Mouse (Mus musculus) forebrain, postnatal 0 days (tissue): Measurements from ENCODE around the gene Trim80. TPM values are rescaled to one million over a fixed set of nuclear protein-coding genes. Genes with fewer than 3 reads are reported as not detected.
A peak's percentile ranks its signal among the peaks of the same experiment; 100 is the strongest.

Source experiments
- ATAC-seq: fragments of 200-750 bp; cut with Nextera tagmentation; 2 replicates; pipeline ENCODE4 v1.8.0; 2017; ENCODE audit warnings: mild to moderate bottlenecking, moderate library complexity
- DNase-seq: peaks from one replicate; pipeline ENCODE4 v3.0.0-alpha.2; 2015
- H3K27ac ChIP-seq: fragments of 300-500 bp; sonication (generic); 2 replicates; pipeline ENCODE4 v1.5.1; 2014; ENCODE audit warnings: low read depth, mild to moderate bottlenecking, antibody characterized with exemption, low read length, moderate library complexity, mixed read lengths
- H3K27me3 ChIP-seq: fragments of 300-500 bp; sonication (generic); 2 replicates; pipeline ENCODE4 v1.6.1; 2014; ENCODE audit warnings: mild to moderate bottlenecking, low read length, mixed read lengths; ENCODE audit not compliant: insufficient read depth
- H3K36me3 ChIP-seq: fragments of 300-500 bp; sonication (generic); 2 replicates; pipeline ENCODE4 v1.6.1; 2014; ENCODE audit warnings: mild to moderate bottlenecking, moderate library complexity; ENCODE audit not compliant: insufficient read depth
- H3K4me1 ChIP-seq: fragments of 300-500 bp; sonication (generic); 2 replicates; pipeline ENCODE4 v1.6.1; 2014; ENCODE audit warnings: antibody characterized with exemption; ENCODE audit not compliant: insufficient read depth
- H3K4me2 ChIP-seq: fragments of 300-500 bp; sonication (generic); 2 replicates; pipeline ENCODE4 v1.6.1; 2014; ENCODE audit warnings: low read depth, mild to moderate bottlenecking, moderate library complexity
- H3K4me3 ChIP-seq: fragments of 300-500 bp; sonication (generic); 2 replicates; pipeline ENCODE4 v1.5.1; 2014; ENCODE audit warnings: low read depth, low read length, mixed read lengths
- H3K9ac ChIP-seq: fragments of 300-500 bp; sonication (generic); 2 replicates; pipeline ENCODE4 v1.6.1; 2014; ENCODE audit warnings: mild to moderate bottlenecking
- H3K9me3 ChIP-seq: fragments of 300-500 bp; sonication (generic); 2 replicates; pipeline ENCODE4 v1.6.1; 2016; ENCODE audit warnings: low read length
- CTCF ChIP-seq: sonication (generic); IDR thresholded peaks from 2 replicates; pipeline ENCODE4 v1.5.1; 2016; ENCODE audit warnings: antibody characterized with exemption, control low read depth, low read depth
- WGBS: fragments of 180-500 bp; shearing (Covaris S2); extraction: QIAGEN DNeasy Blood & Tissue Kit; methylation state at CpG from one replicate; pipeline ENCODE4 v1.1.7; 2014; 5-methylcytosine and 5-hydroxymethylcytosine counted together
- polyA plus RNA-seq: library from polyadenylated mRNA; unstranded; fragments of >200 nt; fragmentation: Nextera tagmentation; extraction: Ambion mirVana; gene quantifications from 2 replicates; pipeline ENCODE4 v1.2.1, GENCODE M21; 2015
- total RNA-seq: library from RNA; depleted of rRNA; stranded (reverse); fragments of >200 nt; gene quantifications from 2 replicates; pipeline ENCODE4 v1.2.3, GENCODE M21; 2014

Trim80 gene
- total and polyA plus RNA-seq, 2 experiments from 2014 or later, result not detected

DNA sequence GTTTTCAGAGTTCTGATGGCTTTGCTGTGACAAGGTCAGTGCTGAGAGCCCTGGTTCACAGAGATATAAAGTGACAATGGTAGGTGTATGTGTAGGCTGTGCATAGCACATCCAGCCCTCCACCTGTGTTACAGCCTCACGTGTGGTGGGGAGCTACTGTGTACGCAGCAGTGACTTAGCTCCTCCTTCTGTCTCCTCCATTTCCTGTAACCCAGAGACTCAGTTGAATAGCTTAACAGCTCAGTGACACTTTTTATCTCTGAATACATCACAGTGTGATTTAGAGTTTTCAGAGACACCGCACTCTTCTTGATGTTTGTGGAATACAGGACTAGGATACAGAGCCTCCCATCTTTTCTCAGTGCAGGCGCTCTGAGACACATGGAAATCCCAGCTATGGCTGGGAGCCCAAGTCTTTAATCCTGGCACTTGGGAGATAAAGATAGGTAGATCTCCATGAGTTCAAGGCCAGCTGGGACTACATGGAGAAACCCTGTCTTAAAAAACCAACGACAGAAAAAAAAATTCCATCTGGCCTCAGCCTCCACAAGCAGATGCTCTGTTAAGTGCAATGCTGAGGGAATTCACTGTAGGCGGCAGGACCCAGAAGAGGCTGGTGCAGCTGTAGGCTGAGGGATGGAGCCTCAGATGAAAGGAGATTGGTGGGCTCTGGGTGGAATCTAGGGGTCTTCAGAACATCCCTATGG lies 41.4 kb downstream of the Trim80 start:
- Histone ChIP-seq H3K27ac (no peak overlapping the region), H3K9me3 (no peaks in the 10 kb centered on the region), H3K4me3 (no peak overlapping the region), H3K4me2 (no peak overlapping the region), H3K36me3 (no peaks in the 10 kb centered on the region), H3K27me3 (no peaks in the 10 kb centered on the region), H3K4me1 (0 out of 2 replicates have a peak, but pooled peaks cover 7% of the 10 kb centered on the region), H3K9ac (no peak overlapping the region)
- ATAC-seq, result no peak
- TF ChIP-seq CTCF, result no peak
- DNase-seq, result no peak
- WGBS, result 77% methylated on average over 6 of the region's 6 CpGs

GRCm38 (mm10) chr11:115483278-115483677 lies 42.9 kb downstream of the Trim80 start:
- no peak overlapping the region for H3K4me2 ChIP-seq
- H3K4me3 ChIP-seq, result no peak overlapping the region
- H3K9ac ChIP-seq, result no peak overlapping the region
- no peak for DNase-seq
- TF ChIP-seq CTCF, result no peak
- H3K27me3 ChIP-seq, result no peaks in the 10 kb centered on the region
- ATAC-seq, result no peak
- WGBS, result 62% methylated on average over 11 of the region's 11 CpGs
- no peaks in the 10 kb centered on the region for H3K4me1 ChIP-seq
- H3K36me3 ChIP-seq, result 0 out of 2 replicates have a peak, but pooled peaks cover under 1% of the 10 kb centered on the region
- H3K9me3 ChIP-seq, result no peaks in the 10 kb centered on the region
- no peak overlapping the region for H3K27ac ChIP-seq

DNA sequence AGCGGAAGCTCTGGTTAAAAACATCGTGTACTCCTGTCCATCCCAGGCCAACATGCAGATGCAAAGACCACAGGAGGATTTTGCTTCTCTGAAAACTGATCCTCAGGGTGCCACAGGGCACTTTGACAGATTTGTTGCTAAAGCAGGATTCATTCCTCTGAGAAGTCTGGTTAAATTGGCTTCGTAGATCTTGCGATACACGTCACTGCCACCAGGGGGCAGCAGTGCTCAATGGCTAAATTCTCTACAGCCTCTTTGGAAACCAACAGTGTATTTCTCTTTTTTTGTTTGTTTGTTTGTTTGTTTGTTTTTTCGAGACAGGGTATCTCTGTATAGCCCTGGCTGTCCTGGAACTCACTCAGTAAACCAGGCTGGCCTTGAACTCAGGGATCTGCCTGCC lies 43.4 kb downstream of the Trim80 start:
- Histone ChIP-seq H3K27ac (no peak overlapping the region), H3K4me1 (no peaks in the 10 kb centered on the region), H3K36me3 (peaks cover 4% of the 10 kb centered on the region; the same call in 1 of the 2 replicates), H3K4me2 (no peak overlapping the region), H3K9ac (no peak overlapping the region), H3K27me3 (no peaks in the 10 kb centered on the region), H3K9me3 (no peaks in the 10 kb centered on the region), H3K4me3 (no peak overlapping the region)
- peak; percentile 95 for TF ChIP-seq CTCF
- ATAC-seq (no peak), DNase-seq (peak; percentile 89)
- 18% methylated on average over 6 of the region's 6 CpGs for WGBS

DNA sequence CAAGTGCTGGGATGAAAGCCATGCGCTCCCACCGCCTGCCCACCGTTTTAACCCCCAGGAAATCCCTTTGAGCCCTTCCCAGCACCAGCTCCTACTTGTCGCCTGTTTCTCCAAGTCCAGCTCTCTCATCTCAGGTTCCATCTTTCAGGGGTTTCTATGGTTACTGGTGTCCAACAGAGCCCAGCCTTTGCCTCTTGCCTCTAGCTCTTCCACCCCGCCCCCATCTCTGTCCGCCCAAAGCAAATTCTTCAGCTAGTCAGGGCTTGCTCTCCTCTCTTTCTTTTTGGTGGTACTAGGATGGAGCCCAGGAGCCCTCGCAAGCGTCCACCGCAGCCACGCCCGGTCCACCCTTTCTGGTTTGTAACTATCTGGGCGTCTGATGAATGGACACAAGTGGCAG lies 44.8 kb downstream of the Trim80 start:
- 0 out of 2 replicates have a peak, but pooled peaks have one; percentile 23 for ATAC-seq

DNA sequence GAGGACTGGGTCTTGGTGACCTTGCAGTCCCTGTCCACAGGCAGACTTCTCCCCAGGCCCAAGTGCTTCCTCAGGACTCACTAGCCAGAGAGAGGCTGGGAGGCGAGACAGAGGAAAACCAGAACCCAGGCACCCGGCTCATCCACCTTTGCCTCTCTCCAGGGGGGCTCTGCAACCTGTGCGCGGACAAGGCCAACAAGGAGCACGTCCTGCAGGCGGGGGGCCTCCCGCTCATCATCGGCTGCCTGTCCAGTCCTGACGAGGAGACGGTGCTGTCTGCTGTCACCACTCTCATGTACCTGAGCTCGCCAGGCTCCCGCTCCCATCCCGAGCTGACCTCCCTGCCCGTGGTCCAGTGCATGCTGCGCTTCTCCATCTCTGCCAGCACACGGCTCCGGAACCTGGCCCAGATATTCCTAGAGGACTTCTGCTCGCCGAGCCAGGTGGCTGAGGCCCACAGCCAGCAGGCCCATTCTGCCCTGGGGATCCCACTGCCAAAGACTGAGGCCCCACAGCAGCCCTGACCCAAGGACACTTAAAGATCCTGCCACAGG lies 48.3 kb downstream of the Trim80 start:
- H3K36me3 ChIP-seq, result peaks cover 19% of the 10 kb centered on the region
- no peak for TF ChIP-seq CTCF
- no peak overlapping the region for H3K9ac ChIP-seq
- H3K27me3 ChIP-seq, result no peaks in the 10 kb centered on the region
- no peak for DNase-seq
- no peak overlapping the region for H3K4me3 ChIP-seq
- 89% methylated on average over 19 of the region's 19 CpGs for WGBS
- H3K4me1 ChIP-seq, result no peaks in the 10 kb centered on the region
- no peak overlapping the region for H3K27ac ChIP-seq
- no peak for ATAC-seq
- no peak overlapping the region for H3K4me2 ChIP-seq
- no peaks in the 10 kb centered on the region for H3K9me3 ChIP-seq

More for the DNA sequence above, 44.8 kb downstream of the Trim80 start:
- no peak overlapping the region for H3K9ac ChIP-seq
- no peak overlapping the region for H3K4me2 ChIP-seq
- no peaks in the 10 kb centered on the region for H3K9me3 ChIP-seq
- H3K36me3 ChIP-seq, result peaks cover 18% of the 10 kb centered on the region
- H3K27me3 ChIP-seq, result no peaks in the 10 kb centered on the region
- H3K4me1 ChIP-seq, result no peaks in the 10 kb centered on the region
- WGBS, result 35% methylated on average over 12 of the region's 12 CpGs
- TF ChIP-seq CTCF, result no peak
- no peak for DNase-seq
- no peak overlapping the region for H3K4me3 ChIP-seq
- no peak overlapping the region for H3K27ac ChIP-seq

GRCm38 (mm10) chr11:115490441-115491355 lies 50.4 kb downstream of the Trim80 start:
- ATAC-seq, result peak; percentile 3; the same call in 1 of the 2 replicates
- 21% methylated on average over 25 of the region's 25 CpGs for WGBS

More at GRCm38 (mm10) chr11:115490441-115491355, 50.4 kb downstream of the Trim80 start:
- Histone ChIP-seq H3K27ac (peak overlapping the region; percentile 15; the same call in 1 of the 2 replicates), H3K9ac (peak overlapping the region; percentile 76), H3K36me3 (peaks cover 19% of the 10 kb centered on the region), H3K27me3 (no peaks in the 10 kb centered on the region), H3K4me3 (peak overlapping the region; percentile 71), H3K4me2 (peak overlapping the region; percentile 69), H3K9me3 (no peaks in the 10 kb centered on the region), H3K4me1 (no peaks in the 10 kb centered on the region)
- no peak for TF ChIP-seq CTCF
- no peak for DNase-seq
